Mouse (Mus musculus) lung, adult 2 months (tissue): Measurements from ENCODE around the gene Atp6v1b1.

Experiments
- CTCF ChIP-seq: fragments of 200-500 bp; IDR thresholded peaks from 2 replicates; pipeline ENCODE4 v1.5.1; 2011; ENCODE audit warnings: mild to moderate bottlenecking, low read length, control low read depth; ENCODE audit not compliant: insufficient read depth
- POLR2A ChIP-seq: fragments of 200-500 bp; IDR thresholded peaks from 2 replicates; pipeline ENCODE4 v1.6.1; 2011; ENCODE audit warnings: low read depth, mild to moderate bottlenecking, control low read depth, low read length, borderline replicate concordance; ENCODE audit errors: extremely low read depth

GRCm38 (mm10) chr6:83696684-83697083 is 46.1 kb upstream of the Atp6v1b1 start:
- no peak for TF ChIP-seq CTCF
- no peak for TF ChIP-seq POLR2A
